Comparison of ENCODE assay signal across 9 mouse cellular contexts in the genomic region with DNA sequence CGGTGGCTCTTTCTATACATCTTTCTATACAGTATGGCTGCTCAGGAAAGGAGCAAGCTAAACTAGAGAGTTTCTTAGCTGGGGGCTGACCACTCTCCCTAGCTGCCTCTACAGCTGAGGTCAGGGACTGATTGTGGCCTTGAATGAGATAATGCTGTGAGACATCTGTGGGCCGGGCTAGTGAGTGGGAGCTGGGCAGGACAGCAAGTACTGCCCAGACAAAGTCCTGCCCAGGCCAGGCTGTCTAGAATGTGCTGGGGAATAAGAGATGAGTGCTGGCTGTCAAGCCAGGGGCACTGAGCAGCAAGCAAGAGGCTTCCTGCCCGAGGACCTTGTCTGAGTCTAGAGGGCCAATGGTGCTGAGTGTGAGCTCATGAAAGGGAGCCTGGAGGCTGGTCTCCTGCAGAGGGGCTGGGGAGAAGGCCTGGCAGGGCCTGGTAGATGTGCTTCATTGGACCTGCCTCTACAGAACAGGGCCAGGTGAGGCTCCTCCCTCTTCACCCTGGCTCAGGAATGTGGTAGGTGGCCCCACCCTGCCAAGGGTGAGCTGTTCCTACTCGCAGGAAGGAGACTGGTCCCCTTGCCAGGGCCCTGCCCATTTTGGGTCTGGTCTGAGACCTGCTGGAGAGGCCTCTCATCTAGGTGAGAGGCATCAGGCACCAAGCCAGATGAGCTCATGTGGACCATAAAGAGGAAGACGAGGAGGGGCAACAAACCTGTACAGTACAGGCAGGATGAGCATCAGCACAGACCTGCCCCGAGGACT. TPM values are rescaled to one million over a fixed set of nuclear protein-coding genes. Genes with fewer than 3 reads are reported as not detected.
DNase-seq lines count a peak whose midpoint lies in the region; ATAC-seq lines count a peak whose summit lies in the region.
"Had no signal": no experiment of that assay in that cellular context is flagged by ENCODE, and none has a peak within 500 bp of the region (broad histone marks: within the 10 kb centered on the region; RNA-seq: fewer than 3 reads in every experiment).

No protein-coding gene starts in this region.

- no peaks in the 10 kb centered on the region for H3K9me3 ChIP-seq in forebrain, embryonic 15.5 days

- H3K4me3 ChIP-seq in forebrain, embryonic 15.5 days = peak overlapping the region; percentile 38; the same call in 1 of the 2 replicates

- H3K36me3 ChIP-seq in forebrain, embryonic 15.5 days = peaks cover 37% of the 10 kb centered on the region

- peak overlapping the region; percentile 41; the same call in 1 of the 2 replicates for H3K9ac ChIP-seq in forebrain, embryonic 15.5 days (replicated peaks)

- H3K27ac ChIP-seq in forebrain, embryonic 15.5 days (replicated peaks) = no peak overlapping the region
- H3K27ac ChIP-seq: macrophage had no signal

- H3K4me1 ChIP-seq in forebrain, embryonic 15.5 days = peaks cover 28% of the 10 kb centered on the region

- intact Hi-C loops in left cerebral cortex, postnatal 10 days (cut with DNase I) = loop anchor here (5.0 kb wide), 1 partner anchor 53 kb away; the partner anchor contains the start of genes Cdk5 and Slc4a2

- peak; percentile 80 for DNase-seq in ovary, adult 18-20 months (ENCODE audit: low spot score)
- DNase-seq in ovary, postnatal 10 days (ENCODE audit: low spot score) = no peak
- DNase-seq in kidney, postnatal 14 days = peak; percentile 69
- peak; percentile 55 for DNase-seq in ovary, postnatal 36 days (ENCODE audit: low spot score)
- no peak for DNase-seq in left cerebral cortex, postnatal 10 days (ENCODE audit: extremely low spot score in 1 of 2, low spot score in 2 of 2)
- no peak for DNase-seq in layer of hippocampus, postnatal 36 days
- DNase-seq in thymus, postnatal 36 days = no peak

- ATAC-seq in forebrain, embryonic 15.5 days (replicated peaks) = 0 out of 2 replicates have a peak, but pooled peaks have one; percentile 16

- peaks cover 22% of the 10 kb centered on the region; the same call in 1 of the 2 replicates for H3K27me3 ChIP-seq in forebrain, embryonic 15.5 days

- 79% methylated on average over 6 of the region's 6 CpGs for WGBS in forebrain, embryonic 15.5 days

- peak overlapping the region; percentile 54; the same call in 1 of the 2 replicates for H3K4me2 ChIP-seq in forebrain, embryonic 15.5 days (replicated peaks)

RNA-seq across cellular contexts. Expression of gene Agap3, which starts 23.7 kb away (rescaled TPM):
- 76.9 and 108 TPM in 2 replicates for polyA plus RNA-seq in forebrain, embryonic 15.5 days (2015; fragmentation: Nextera tagmentation; extraction: Ambion mirVana)
- 100 to 1,000 TPM; 488 to 490 TPM for total RNA-seq in left cerebral cortex, postnatal 10 days (2021)
- 100 to 1,000 TPM; 635 to 641 TPM for total RNA-seq in layer of hippocampus, postnatal 36 days (2021)

RNA-seq across cellular contexts. Expression of gene Tmub1, which starts 28.0 kb away (rescaled TPM):
- polyA plus RNA-seq in forebrain, embryonic 15.5 days (2015; fragmentation: Nextera tagmentation; extraction: Ambion mirVana) = 39.4 and 40.1 TPM in 2 replicates
- total RNA-seq in left cerebral cortex, postnatal 10 days (2021) = 10 to 100 TPM; 29.1 to 29.4 TPM
- 10 to 100 TPM; 18.6 to 19.8 TPM for total RNA-seq in layer of hippocampus, postnatal 36 days (2021)

RNA-seq across cellular contexts. Expression of gene Fastk, which starts 30.6 kb away (rescaled TPM):
- polyA plus RNA-seq in forebrain, embryonic 15.5 days (2015; fragmentation: Nextera tagmentation; extraction: Ambion mirVana) = 90.6 and 91.4 TPM in 2 replicates
- total RNA-seq in left cerebral cortex, postnatal 10 days (2021) = 100 to 1,000 TPM in 1 of 2 experiments, 10 to 100 TPM in 1; 96.6 to 105 TPM
- 100 to 1,000 TPM; 121 to 144 TPM for total RNA-seq in layer of hippocampus, postnatal 36 days (2021)

RNA-seq across cellular contexts. Expression of gene Gbx1, which starts 51.3 kb away (rescaled TPM):
- polyA plus RNA-seq in forebrain, embryonic 15.5 days (2015; fragmentation: Nextera tagmentation; extraction: Ambion mirVana) = 1.2 and 2.3 TPM in 2 replicates
- total RNA-seq in left cerebral cortex, postnatal 10 days (2021) = under 1 TPM; 0.18 to 0.26 TPM
- total RNA-seq in layer of hippocampus, postnatal 36 days (2021) = not detected
- polyA plus RNA-seq: macrophage had no signal

RNA-seq across cellular contexts. Expression of gene Slc4a2, which starts 52.0 kb away (rescaled TPM):
- polyA plus RNA-seq in forebrain, embryonic 15.5 days (2015; fragmentation: Nextera tagmentation; extraction: Ambion mirVana) = 18.5 and 23.7 TPM in 2 replicates
- 10 to 100 TPM; 24.6 to 27.6 TPM for total RNA-seq in left cerebral cortex, postnatal 10 days (2021)
- total RNA-seq in layer of hippocampus, postnatal 36 days (2021) = 10 to 100 TPM; 25.6 to 33.2 TPM

Comparison
In these comparisons a context has a peak if more than half of its experiments do, and no peak if none do; other contexts are left out.
1. DNase-seq: peak in ovary, adult 18-20 months (single experiment), kidney, postnatal 14 days (single experiment) and ovary, postnatal 36 days (single experiment); none in ovary, postnatal 10 days (single experiment), left cerebral cortex, postnatal 10 days (0 of 2), layer of hippocampus, postnatal 36 days (0 of 2) and thymus, postnatal 36 days (0 of 2).